Mouse (Mus musculus) large intestine, adult 2 months (tissue): ENCODE results near the gene Xaf1. TPM values are rescaled to one million over a fixed set of nuclear protein-coding genes. Genes with fewer than 3 reads are reported as not detected.

ENCODE experiments used
- DNase-seq: peaks from one replicate; pipeline ENCODE4 v3.0.0-alpha.2; 2012; ENCODE audit warnings: low read depth, low spot score
- WGBS: fragments of 180-500 bp; shearing (Covaris S2); methylation state at CpG from one replicate; pipeline ENCODE4 v1.1.7; 2018; 5-methylcytosine and 5-hydroxymethylcytosine counted together
- polyA plus RNA-seq: library from polyadenylated mRNA; depleted of rRNA; stranded (reverse); fragments of >200 nt; gene quantifications from 2 replicates; pipeline ENCODE4 v1.2.3, GENCODE M21; 2012; rRNA removed

Xaf1 gene
- polyA plus RNA-seq, result 24.7 and 29.9 TPM in 2 replicates

DNA sequence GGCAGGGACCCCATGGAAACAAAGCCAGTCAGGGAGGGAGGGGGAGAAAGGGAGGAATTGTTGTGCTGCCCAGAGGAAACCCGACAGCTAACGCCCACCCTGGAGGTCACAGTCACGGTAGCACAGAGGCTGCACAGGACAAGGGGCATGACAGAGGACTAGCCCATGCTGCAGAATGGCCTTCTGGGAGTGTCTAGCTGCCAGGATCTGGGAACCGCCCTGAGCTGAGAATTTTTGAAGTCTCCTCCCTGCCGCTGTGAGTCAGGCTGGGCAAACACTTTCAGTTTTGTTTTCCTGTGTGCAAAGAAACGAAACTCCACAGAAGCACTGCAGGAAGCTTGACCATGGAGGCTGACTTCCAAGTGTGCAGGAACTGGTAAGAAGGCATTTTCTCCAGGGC is at the start of gene Xaf1:
Gene Xaf1, plus strand, starts transcription at position 296 of the 400 bp plus-strand sequence.
- peak; percentile 86 for DNase-seq
- under 1% methylated on average over 6 of the region's 6 CpGs for WGBS

DNA sequence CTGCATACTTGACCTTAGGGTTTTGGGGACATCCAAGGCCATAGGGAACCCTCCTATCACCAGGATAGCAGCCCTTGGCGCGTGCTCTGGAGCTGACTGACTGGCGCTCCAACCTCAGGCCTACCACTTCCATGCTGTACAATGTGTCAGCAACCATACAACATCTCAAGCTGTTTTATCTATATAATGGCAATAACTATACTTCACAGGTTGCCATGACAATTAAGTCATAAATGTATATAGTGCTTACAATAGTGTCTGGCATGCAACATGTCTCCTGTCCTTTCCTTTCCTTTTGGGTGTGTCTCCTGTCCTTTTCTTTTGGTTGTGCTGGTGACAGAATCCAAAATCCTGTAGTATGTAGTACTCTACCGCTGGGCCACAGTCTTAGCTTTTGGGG is 45.8 kb upstream of the Xaf1 start:
- 47% methylated on average over 4 of the region's 4 CpGs for WGBS
- DNase-seq, result no peak

GRCm38 (mm10) chr11:72256441-72256840 is 45.0 kb upstream of the Xaf1 start:
- 66% methylated on average over 2 of the region's 2 CpGs for WGBS
- DNase-seq, result no peak

DNA sequence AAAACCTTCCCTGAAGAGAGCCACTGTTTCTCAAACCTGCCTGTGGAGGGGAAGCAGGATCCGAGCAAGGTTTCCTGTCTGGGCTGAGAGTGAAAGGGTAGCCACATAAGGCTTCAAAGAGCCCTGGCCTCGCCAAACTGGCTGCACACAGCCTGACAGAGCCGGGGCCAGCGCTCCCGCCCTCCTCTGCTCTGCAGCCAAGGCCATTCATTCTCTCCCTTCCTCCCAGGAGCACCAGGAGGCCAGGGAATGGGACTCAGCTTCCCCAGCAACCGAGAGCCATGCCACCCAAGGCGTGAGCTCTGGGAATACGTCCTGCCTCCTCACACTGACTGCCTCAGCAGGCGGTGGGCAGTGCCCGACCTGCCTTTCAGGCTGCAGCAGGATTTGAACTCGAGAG is 35.9 kb upstream of the Xaf1 start:
- no peak for DNase-seq
- WGBS, result 15% methylated on average over 11 of the region's 11 CpGs

DNA sequence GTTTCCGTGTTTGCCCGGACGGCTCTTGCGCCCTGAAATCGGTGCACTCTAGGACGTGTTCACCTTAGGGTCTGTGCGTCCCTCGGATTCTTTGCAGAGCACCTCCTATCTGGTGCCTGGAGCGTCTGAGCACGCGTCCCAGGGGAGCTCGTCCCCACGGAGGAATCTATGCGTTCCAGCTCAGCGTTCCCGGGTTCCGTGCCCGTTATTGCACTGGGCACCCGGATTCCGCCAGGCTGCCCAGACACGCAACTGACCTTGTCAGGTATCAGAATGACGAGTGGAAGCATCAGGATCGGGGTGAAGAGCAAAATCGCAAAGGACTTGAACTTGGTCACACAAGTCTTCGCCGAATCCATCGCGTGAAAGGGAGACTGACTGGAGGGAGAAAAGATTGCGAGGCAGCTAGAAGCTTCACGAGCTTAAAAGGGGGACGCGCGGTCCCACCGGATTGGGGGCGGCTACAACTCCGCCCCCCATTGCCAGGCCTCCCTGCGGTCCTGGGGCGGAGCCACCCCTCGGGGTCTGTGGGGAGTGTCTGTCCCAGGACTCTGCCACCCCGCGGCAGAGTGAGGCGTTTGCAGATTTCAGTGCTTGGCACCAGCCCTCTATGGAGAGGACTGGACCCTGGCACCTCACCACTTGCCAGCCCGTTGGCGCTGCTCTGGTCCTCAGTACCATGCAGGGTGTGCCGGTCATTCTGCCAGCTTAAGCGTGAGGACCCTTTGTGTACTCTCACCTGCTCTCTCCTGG is 35.0 kb upstream of the Xaf1 start:
- DNase-seq, result no peak
- 2% methylated on average over 46 of the region's 46 CpGs for WGBS

GRCm38 (mm10) chr11:72266960-72267560 is 34.4 kb upstream of the Xaf1 start, which contains the start of gene Slc13a5:
TSS of gene Slc13a5 (minus strand) at chr11:72267222.
- 4% methylated on average over 36 of the region's 36 CpGs for WGBS
- no peak for DNase-seq

GRCm38 (mm10) chr11:72271761-72272160 is 29.7 kb upstream of the Xaf1 start:
- no peak for DNase-seq
- WGBS, result 14% methylated on average over 1 of the region's 1 CpGs

DNA sequence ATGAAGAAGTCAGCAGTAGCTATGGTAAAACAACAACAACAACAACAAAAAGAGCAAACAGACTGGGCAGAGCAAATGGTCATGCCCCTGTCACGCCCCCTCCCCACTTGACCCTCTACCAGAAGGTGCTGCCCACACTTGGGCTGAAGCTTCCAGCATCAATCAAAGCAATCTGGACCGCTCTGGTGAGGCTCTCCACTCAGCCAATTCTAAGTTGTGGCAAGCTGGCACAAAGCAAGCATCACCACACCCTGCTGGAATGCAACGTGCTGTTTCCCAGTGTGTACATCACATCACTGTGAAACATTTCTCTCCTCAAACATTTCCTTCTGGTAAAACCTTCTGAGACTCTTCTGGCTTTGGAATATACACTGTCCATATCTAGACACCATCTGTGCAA is 28.1 kb upstream of the Xaf1 start:
- 43% methylated on average over 3 of the region's 3 CpGs for WGBS
- no peak for DNase-seq

- no peak for DNase-seq
These were observed 20.1 kb upstream of the Xaf1 start for GRCm38 (mm10) chr11:72281143-72281851.

DNA sequence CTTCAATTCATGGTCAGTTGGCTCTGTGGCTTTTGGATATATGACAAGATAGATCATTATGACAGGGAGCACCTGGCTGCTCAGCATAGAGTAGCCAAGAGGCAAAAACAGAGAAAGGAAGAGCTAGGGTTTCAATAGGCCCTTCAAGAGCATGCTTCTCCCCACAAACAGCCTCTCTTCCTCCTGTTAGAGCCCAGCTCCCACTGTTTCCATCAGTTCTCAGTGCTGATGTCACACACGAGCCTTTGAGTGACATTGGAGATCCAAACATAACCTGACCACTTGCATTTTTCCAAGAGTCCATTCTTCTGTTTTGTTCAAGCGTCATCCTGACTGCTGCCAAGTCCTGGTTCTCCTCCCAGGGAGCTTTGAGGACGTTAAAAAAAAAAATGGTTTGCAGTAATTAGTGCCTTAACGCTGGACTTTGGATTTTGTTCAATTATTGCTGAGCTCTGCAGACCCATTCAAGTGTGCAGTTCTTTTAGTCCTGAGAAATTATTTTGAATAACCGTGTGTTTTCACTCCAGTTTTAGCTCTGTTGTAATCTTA is 19.5 kb upstream of the Xaf1 start:
- DNase-seq, result no peak
- 41% methylated on average over 5 of the region's 5 CpGs for WGBS

More at GRCm38 (mm10) chr11:72281143-72281851, 20.1 kb upstream of the Xaf1 start:
- 69% methylated on average over 5 of the region's 5 CpGs for WGBS

- no peak for DNase-seq
- WGBS, result 85% methylated on average over 16 of the region's 16 CpGs
These were observed 17.8 kb upstream of the Xaf1 start for GRCm38 (mm10) chr11:72283486-72284224.

GRCm38 (mm10) chr11:72284532-72285182 is 16.8 kb upstream of the Xaf1 start:
- DNase-seq, result no peak
- 78% methylated on average over 14 of the region's 14 CpGs for WGBS

DNA sequence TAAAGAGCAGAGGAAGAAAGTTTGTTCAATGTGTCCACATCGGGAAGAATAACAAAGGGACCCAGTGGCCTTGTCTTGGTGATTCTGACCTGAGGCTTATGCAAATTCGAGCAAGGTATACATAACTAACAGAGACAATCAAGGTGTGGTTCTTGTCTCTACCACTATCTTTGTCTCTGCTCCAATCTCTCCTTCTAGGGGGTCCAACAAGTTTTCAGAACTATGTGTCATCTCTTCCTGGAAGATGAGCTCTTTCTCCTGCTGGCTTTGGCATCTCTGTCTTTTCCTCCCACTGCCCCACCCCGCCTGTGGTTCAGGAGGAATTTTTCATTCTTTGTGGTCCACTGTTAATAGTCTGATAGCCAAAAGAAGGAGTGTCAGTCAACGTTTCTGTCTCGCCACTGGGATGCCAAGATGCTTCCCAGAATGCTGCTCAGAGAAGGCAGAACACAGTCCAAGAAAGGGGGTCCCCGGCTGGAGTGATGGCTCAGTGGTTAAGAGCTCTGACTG is 15.4 kb upstream of the Xaf1 start:
- no peak for DNase-seq
- WGBS, result 69% methylated on average over 6 of the region's 6 CpGs

DNA sequence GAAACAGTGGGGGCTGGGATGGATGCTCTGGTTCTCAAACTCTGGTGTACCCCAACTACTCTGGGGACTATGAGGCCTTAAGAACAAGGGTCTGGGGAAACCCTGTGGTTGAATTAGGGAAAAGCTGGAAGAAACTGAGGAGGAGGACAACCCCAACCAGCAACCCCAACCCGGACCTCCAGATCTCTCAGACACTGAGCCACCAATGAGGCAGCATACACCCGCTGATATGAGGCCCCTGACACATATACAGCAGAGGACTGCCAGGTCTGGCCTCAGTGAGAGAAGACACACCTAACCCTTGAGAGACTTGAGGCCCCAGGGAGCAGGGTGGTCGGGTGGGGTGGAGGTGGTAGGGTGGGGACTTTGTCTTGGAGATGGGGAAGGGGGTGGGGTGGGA is 14.8 kb upstream of the Xaf1 start:
- no peak for DNase-seq
- 55% methylated on average over 3 of the region's 3 CpGs for WGBS

DNA sequence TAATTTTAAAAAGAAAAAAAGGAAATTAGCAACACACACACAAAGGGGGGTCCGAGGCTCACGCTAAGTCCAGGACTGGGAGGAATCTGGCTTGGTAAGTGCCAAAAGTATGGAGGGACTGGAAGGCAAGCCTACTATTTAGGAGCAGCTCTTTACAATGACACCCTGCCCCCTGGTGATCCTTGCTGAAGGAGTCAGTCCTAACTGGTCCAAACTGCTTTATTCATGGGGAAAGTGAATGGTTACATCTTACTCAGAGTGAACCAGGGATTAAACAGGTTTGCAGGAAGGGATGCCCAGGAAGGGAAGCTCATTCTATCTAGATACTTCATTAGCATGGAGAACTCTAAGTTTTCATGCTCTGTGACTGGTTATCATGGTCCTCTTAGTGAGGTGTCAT is 14.3 kb upstream of the Xaf1 start:
- WGBS, result 88% methylated on average over 2 of the region's 2 CpGs
- no peak for DNase-seq

DNA sequence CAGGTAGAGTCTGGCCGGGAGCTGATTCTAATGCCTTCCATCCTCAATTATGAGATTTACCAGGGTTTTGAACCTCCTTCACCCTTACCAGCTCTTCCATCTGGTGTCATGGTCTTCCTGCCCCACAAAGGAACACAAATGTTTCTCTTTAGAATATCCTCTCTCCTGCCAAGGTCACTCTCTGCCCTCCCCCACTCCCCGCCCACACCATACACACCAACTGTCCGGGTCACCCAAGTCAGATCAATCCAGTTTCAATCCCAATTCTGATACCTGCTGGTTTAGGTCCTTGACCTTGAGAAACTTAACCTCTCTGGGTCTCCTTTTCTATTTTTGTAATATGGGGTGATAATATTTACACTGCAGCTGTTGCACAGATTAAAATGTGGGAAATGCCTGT is 13.9 kb upstream of the Xaf1 start:
- no peak for DNase-seq
- WGBS, result 73% methylated on average over 3 of the region's 3 CpGs

- 78% methylated on average over 2 of the region's 2 CpGs for WGBS
- no peak for DNase-seq
These were observed 8.3 kb upstream of the Xaf1 start for GRCm38 (mm10) chr11:72293116-72293515.

GRCm38 (mm10) chr11:72302230-72302629 is 801 bp downstream of the Xaf1 start:
- DNase-seq, result no peak
- WGBS, result 60% methylated on average over 7 of the region's 7 CpGs

- WGBS, result 88% methylated on average over 5 of the region's 5 CpGs
- DNase-seq, result no peak
These were observed 6.0 kb downstream of the Xaf1 start for GRCm38 (mm10) chr11:72307461-72307860.
